16 mouse cellular contexts compared by ENCODE assay signal in the genomic region with DNA sequence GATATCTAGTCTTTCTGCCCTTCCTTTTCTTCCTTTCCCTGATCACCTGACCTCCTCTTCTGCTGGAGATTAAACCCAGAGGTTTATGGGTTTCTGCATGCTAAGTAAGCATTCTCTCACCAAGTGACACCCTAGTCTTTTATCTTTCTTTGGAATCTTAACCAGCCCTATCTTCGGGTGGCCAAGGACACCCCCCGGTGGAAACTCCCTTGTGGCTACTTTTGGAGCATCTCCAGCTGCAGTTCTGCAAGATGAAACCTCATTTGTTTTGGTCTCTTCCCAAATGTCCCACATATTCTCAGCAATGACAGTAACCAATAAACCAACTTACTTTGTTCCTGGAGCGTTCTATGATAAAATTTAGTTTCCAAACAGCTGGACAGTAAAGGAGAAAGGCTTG.
A peak's percentile ranks its signal among the peaks of the same experiment; 100 is the strongest.
DNase-seq lines count a peak whose midpoint lies in the region.
"Had no signal": no experiment of that assay in that cellular context is flagged by ENCODE, and none has a peak within 500 bp of the region (broad histone marks: within the 10 kb centered on the region; RNA-seq: fewer than 3 reads in every experiment).

No protein-coding gene starts in this region.

- DNase-seq in adrenal gland, adult 8-10 months = peak; percentile 8
- DNase-seq in adrenal gland, adult 18-20 months (ENCODE audit: low spot score in 2 of 2) = no peak
- DNase-seq in kidney, postnatal 10 days = peak; percentile 21
- no peak for DNase-seq in kidney, adult 11 months
- DNase-seq in adrenal gland, postnatal 25 days = peak; percentile 4
- no peak for DNase-seq in thymus, postnatal 0 days (ENCODE audit: low spot score)
- DNase-seq: cerebellum, adult 11 months; cerebellum, adult 2 months; cerebellum, adult 9-11 months; cerebellum, postnatal 25 days; forebrain, postnatal 0 days; gastrocnemius, adult 2 months; gastrocnemius, postnatal 25 days; heart, postnatal 10 days; heart, postnatal 36 days; kidney, adult 2 months had no signal

Comparison
In these comparisons a context has a peak if more than half of its experiments do, and no peak if none do; other contexts are left out.
1. DNase-seq: peak in adrenal gland, adult 8-10 months (single experiment), kidney, postnatal 10 days (single experiment) and adrenal gland, postnatal 25 days (single experiment); none in adrenal gland, adult 18-20 months (0 of 2), kidney, adult 11 months (single experiment) and thymus, postnatal 0 days (single experiment).